In genomic region chr8:125242921-125243320, GRCm38 (mm10) we compare ENCODE assay signal across 10 mouse cellular contexts.
A peak's percentile ranks its signal among the peaks of the same experiment; 100 is the strongest.
DNase-seq lines count a peak whose midpoint lies in the region; ATAC-seq lines count a peak whose summit lies in the region.
"Had no signal": no experiment of that assay in that cellular context is flagged by ENCODE, and none has a peak within 500 bp of the region (broad histone marks: within the 10 kb centered on the region; RNA-seq: fewer than 3 reads in every experiment).

No protein-coding gene starts in this region.

- no peak overlapping the region for H3K4me3 ChIP-seq in heart, embryonic 15.5 days
- H3K4me3 ChIP-seq in lung, embryonic 16.5 days (ENCODE audit: low read length), result no peak overlapping the region
- no peak overlapping the region for H3K4me3 ChIP-seq in intestine, embryonic 15.5 days (replicated peaks)
- H3K4me3 ChIP-seq in neural tube, embryonic 15.5 days (replicated peaks), result no peak overlapping the region
- H3K4me3 ChIP-seq: liver, embryonic 12.5 days; midbrain, embryonic 12.5 days had no signal

- no peak for DNase-seq in heart, postnatal 4 days
- DNase-seq in lung, postnatal 14 days, result no peak
- DNase-seq in B cell, adult 2 months, result no peak
- DNase-seq: adrenal gland, postnatal 25 days had no signal

- no peaks in the 10 kb centered on the region for H3K9me3 ChIP-seq in heart, embryonic 15.5 days (replicated peaks)
- H3K9me3 ChIP-seq in lung, embryonic 16.5 days (ENCODE audit: control insufficient read depth, low read length), result no peaks in the 10 kb centered on the region
- no peaks in the 10 kb centered on the region for H3K9me3 ChIP-seq in intestine, embryonic 15.5 days
- no peaks in the 10 kb centered on the region for H3K9me3 ChIP-seq in neural tube, embryonic 15.5 days (replicated peaks)
- H3K9me3 ChIP-seq: liver, embryonic 12.5 days; midbrain, embryonic 12.5 days had no signal

- no peak for ATAC-seq in heart, embryonic 15.5 days (replicated peaks; ENCODE audit: insufficient number of reproducible peaks, insufficient read depth, low FRiP score, low read depth)
- ATAC-seq in lung, embryonic 16.5 days (ENCODE audit: low read depth), result peak; percentile 59
- ATAC-seq in intestine, embryonic 15.5 days, result peak; percentile 13; the same call in 1 of the 2 replicates
- no peak for ATAC-seq in neural tube, embryonic 15.5 days (ENCODE audit: low FRiP score)
- ATAC-seq: liver, embryonic 12.5 days had no signal

- H3K9ac ChIP-seq in heart, embryonic 15.5 days, result no peak overlapping the region
- no peak overlapping the region for H3K9ac ChIP-seq in lung, embryonic 16.5 days (ENCODE audit: low read length)
- H3K9ac ChIP-seq in intestine, embryonic 15.5 days, result no peak overlapping the region
- H3K9ac ChIP-seq in neural tube, embryonic 15.5 days (replicated peaks), result no peak overlapping the region
- H3K9ac ChIP-seq: liver, embryonic 12.5 days; midbrain, embryonic 12.5 days had no signal

- H3K27ac ChIP-seq in heart, embryonic 15.5 days, result peak overlapping the region; percentile 48
- H3K27ac ChIP-seq in lung, embryonic 16.5 days (ENCODE audit: low read length), result no peak overlapping the region
- peak overlapping the region; percentile 72 for H3K27ac ChIP-seq in intestine, embryonic 15.5 days
- 0 out of 2 replicates have a peak overlapping the region, but pooled peaks have one; percentile 54 for H3K27ac ChIP-seq in neural tube, embryonic 15.5 days (replicated peaks)
- H3K27ac ChIP-seq: liver, embryonic 12.5 days; midbrain, embryonic 12.5 days had no signal

- H3K36me3 ChIP-seq in heart, embryonic 15.5 days, result no peaks in the 10 kb centered on the region
- H3K36me3 ChIP-seq in lung, embryonic 16.5 days (ENCODE audit: control insufficient read depth, insufficient read depth, low read length), result no peaks in the 10 kb centered on the region
- H3K36me3 ChIP-seq in intestine, embryonic 15.5 days, result no peaks in the 10 kb centered on the region
- H3K36me3 ChIP-seq in neural tube, embryonic 15.5 days, result no peaks in the 10 kb centered on the region
- H3K36me3 ChIP-seq: liver, embryonic 12.5 days; midbrain, embryonic 12.5 days had no signal

- 0 out of 2 replicates have a peak overlapping the region, but pooled peaks have one; percentile 9 for H3K4me2 ChIP-seq in heart, embryonic 15.5 days
- no peak overlapping the region for H3K4me2 ChIP-seq in lung, embryonic 16.5 days (ENCODE audit: low read depth, low read length)
- H3K4me2 ChIP-seq in intestine, embryonic 15.5 days (replicated peaks), result no peak overlapping the region
- no peak overlapping the region for H3K4me2 ChIP-seq in neural tube, embryonic 15.5 days
- H3K4me2 ChIP-seq: liver, embryonic 12.5 days; midbrain, embryonic 12.5 days had no signal

- 28% methylated on average over 4 of the region's 4 CpGs for WGBS in heart, embryonic 15.5 days
- WGBS in lung, embryonic 16.5 days, result 25% methylated on average over 4 of the region's 4 CpGs
- 34% methylated on average over 4 of the region's 4 CpGs for WGBS in intestine, embryonic 15.5 days
- WGBS in neural tube, embryonic 15.5 days, result 44% methylated on average over 4 of the region's 4 CpGs

- H3K4me1 ChIP-seq in heart, embryonic 15.5 days (replicated peaks), result peaks cover 26% of the 10 kb centered on the region
- H3K4me1 ChIP-seq in lung, embryonic 16.5 days (replicated peaks; ENCODE audit: control insufficient read depth, insufficient read depth, low read length), result peaks cover 6% of the 10 kb centered on the region
- H3K4me1 ChIP-seq in intestine, embryonic 15.5 days (replicated peaks), result peaks cover 17% of the 10 kb centered on the region; the same call in 1 of the 2 replicates
- peaks cover 28% of the 10 kb centered on the region for H3K4me1 ChIP-seq in neural tube, embryonic 15.5 days
- H3K4me1 ChIP-seq: liver, embryonic 12.5 days had no signal

- H3K27me3 ChIP-seq in heart, embryonic 15.5 days, result no peaks in the 10 kb centered on the region
- no peaks in the 10 kb centered on the region for H3K27me3 ChIP-seq in lung, embryonic 16.5 days (ENCODE audit: control insufficient read depth, insufficient read depth, low read depth, low read length)
- H3K27me3 ChIP-seq in intestine, embryonic 15.5 days (replicated peaks), result no peaks in the 10 kb centered on the region
- H3K27me3 ChIP-seq in neural tube, embryonic 15.5 days (replicated peaks), result no peaks in the 10 kb centered on the region

Comparison
In these comparisons a context has a peak if more than half of its experiments do, and no peak if none do; other contexts are left out.
1. ATAC-seq: peak in lung, embryonic 16.5 days (single experiment) and intestine, embryonic 15.5 days (single experiment); none in heart, embryonic 15.5 days (single experiment) and neural tube, embryonic 15.5 days (single experiment).